Mouse (Mus musculus): Measurements from ENCODE around the gene Usp6nl. TPM values are rescaled to one million over a fixed set of nuclear protein-coding genes. Genes with fewer than 3 reads are reported as not detected.

The Usp6nl gene
- total and polyA plus RNA-seq, 2 experiments from 2014 or later, result 5.7 to 16.7 TPM

DNA sequence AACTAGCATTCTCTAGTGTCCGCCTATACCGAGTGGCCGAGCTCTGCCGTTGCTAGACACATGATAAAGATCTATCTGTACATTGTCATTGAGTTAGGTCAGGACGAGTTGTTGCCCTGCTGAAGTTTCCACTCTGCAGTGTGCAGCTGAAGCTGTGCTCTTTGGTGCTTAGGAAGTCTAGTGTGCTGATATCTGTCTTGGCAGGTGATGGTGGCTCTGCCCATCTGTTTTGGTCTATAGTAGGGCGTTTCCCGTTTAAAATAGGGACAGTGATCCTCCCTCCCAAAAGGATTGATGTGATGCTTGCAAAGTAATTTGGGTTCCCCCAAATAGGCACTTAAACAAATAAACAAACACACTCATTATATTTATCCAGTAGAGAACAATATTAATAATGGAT lies 82.2 kb downstream of the Usp6nl start:
- no peak overlapping the region for H3K4me2 ChIP-seq (ENCODE audit: low read depth, low read length, poor library complexity, severe bottlenecking)
- no peak for ATAC-seq (ENCODE audit: low FRiP score)
- WGBS, result 79% methylated on average over 7 of the region's 7 CpGs
- no peaks in the 10 kb centered on the region for H3K36me3 ChIP-seq (ENCODE audit: insufficient read depth, low read length)
- no peak overlapping the region for H3K4me3 ChIP-seq (ENCODE audit: low read depth, low read length)
- H3K9me3 ChIP-seq (ENCODE audit: low read length), result no peaks in the 10 kb centered on the region
- H3K4me1 ChIP-seq (ENCODE audit: insufficient read depth, low read length), result no peaks in the 10 kb centered on the region
- no peak for DNase-seq (ENCODE audit: low spot score)
- no peak for TF ChIP-seq CTCF (IDR thresholded peaks at IDR 0.05)
- H3K27me3 ChIP-seq (ENCODE audit: insufficient read depth, low read length), result no peaks in the 10 kb centered on the region
- H3K27ac ChIP-seq (ENCODE audit: low read depth, low read length), result no peak overlapping the region
- H3K9ac ChIP-seq (replicated peaks; ENCODE audit: low read length, poor library complexity, severe bottlenecking), result no peak overlapping the region

DNA sequence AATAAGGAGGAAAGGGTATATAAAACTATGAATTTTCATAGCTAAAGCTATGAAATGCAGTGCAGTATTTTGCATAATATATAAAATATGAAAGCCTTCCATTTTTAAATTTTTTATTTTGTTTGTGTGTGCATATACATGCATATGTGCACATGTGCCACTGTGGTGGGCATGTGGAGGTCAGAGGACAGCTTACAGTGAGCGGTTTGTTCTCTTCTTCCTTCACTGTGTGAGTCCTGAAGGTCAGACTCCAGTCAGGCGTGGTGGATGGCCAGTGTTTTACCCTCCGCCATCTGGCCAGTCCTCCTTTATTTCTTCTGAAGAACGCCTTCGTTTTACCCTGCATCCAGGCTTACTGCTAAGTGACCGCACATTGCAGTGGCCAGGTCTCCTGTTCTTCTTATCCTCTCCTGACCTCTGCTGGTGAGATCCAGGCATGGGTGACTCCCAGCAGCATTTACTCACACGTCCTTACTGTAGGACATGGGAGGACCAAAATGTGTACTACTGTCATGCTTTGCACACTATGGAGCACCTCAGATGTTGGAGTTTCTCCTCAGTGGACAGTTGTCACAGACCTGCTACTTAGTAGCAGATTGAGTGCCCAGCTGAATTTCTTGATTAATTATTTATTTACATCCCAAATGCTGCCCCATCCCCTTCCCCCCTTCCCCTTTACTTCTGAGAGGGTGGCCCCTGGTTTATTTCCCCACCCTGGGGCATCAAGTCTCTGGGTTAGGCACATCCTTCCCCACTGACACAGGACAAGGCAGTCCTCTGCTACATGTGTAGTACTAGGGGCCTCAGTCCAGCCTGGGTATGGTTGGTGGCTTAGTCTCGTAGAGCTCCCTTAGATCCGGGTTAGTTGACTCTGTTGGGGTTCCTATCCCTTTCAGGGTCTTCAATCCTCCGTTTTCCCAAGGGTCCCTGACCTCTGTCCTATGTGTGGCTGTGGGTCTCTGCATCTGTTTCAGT lies 82.9 kb downstream of the Usp6nl start:
- Histone ChIP-seq H3K9me3 (ENCODE audit: low read length) (no peaks in the 10 kb centered on the region), H3K9ac (replicated peaks; ENCODE audit: low read length, poor library complexity, severe bottlenecking) (no peak overlapping the region), H3K27me3 (ENCODE audit: insufficient read depth, low read length) (no peaks in the 10 kb centered on the region), H3K36me3 (ENCODE audit: insufficient read depth, low read length) (no peaks in the 10 kb centered on the region), H3K4me1 (ENCODE audit: insufficient read depth, low read length) (no peaks in the 10 kb centered on the region), H3K27ac (ENCODE audit: low read depth, low read length) (no peak overlapping the region), H3K4me2 (ENCODE audit: low read depth, low read length, poor library complexity, severe bottlenecking) (no peak overlapping the region), H3K4me3 (ENCODE audit: low read depth, low read length) (no peak overlapping the region)
- 29% methylated on average over 10 of the region's 10 CpGs for WGBS
- TF ChIP-seq CTCF (IDR thresholded peaks at IDR 0.05), result peak; percentile 97
- ATAC-seq (ENCODE audit: low FRiP score), result peak; percentile 87
- peak; percentile 94 for DNase-seq (ENCODE audit: low spot score)

- DNase-seq (ENCODE audit: low spot score) (no peak), ATAC-seq (ENCODE audit: low FRiP score) (no peak)
- TF ChIP-seq CTCF (IDR thresholded peaks at IDR 0.05), result no peak
- no peak overlapping the region for H3K4me3 ChIP-seq (ENCODE audit: low read depth, low read length)
- no peaks in the 10 kb centered on the region for H3K9me3 ChIP-seq (ENCODE audit: low read length)
- 89% methylated on average over 1 of the region's 1 CpGs for WGBS
- H3K9ac ChIP-seq (replicated peaks; ENCODE audit: low read length, poor library complexity, severe bottlenecking), result no peak overlapping the region
- no peaks in the 10 kb centered on the region for H3K27me3 ChIP-seq (ENCODE audit: insufficient read depth, low read length)
- H3K27ac ChIP-seq (ENCODE audit: low read depth, low read length), result no peak overlapping the region
- no peaks in the 10 kb centered on the region for H3K4me1 ChIP-seq (ENCODE audit: insufficient read depth, low read length)
- H3K4me2 ChIP-seq (ENCODE audit: low read depth, low read length, poor library complexity, severe bottlenecking), result no peak overlapping the region
- H3K36me3 ChIP-seq (ENCODE audit: insufficient read depth, low read length), result no peaks in the 10 kb centered on the region
Observed at GRCm38 (mm10) chr2:6407711-6408110, 85.2 kb downstream of the Usp6nl start.

GRCm38 (mm10) chr2:6412645-6413044 lies 90.2 kb downstream of the Usp6nl start:
- no peak for ATAC-seq (ENCODE audit: low FRiP score)
- Histone ChIP-seq H3K4me1 (ENCODE audit: insufficient read depth, low read length) (no peaks in the 10 kb centered on the region), H3K9ac (replicated peaks; ENCODE audit: low read length, poor library complexity, severe bottlenecking) (no peak overlapping the region), H3K9me3 (ENCODE audit: low read length) (no peaks in the 10 kb centered on the region), H3K4me3 (ENCODE audit: low read depth, low read length) (no peak overlapping the region), H3K4me2 (ENCODE audit: low read depth, low read length, poor library complexity, severe bottlenecking) (no peak overlapping the region), H3K27ac (ENCODE audit: low read depth, low read length) (no peak overlapping the region), H3K27me3 (ENCODE audit: insufficient read depth, low read length) (no peaks in the 10 kb centered on the region), H3K36me3 (ENCODE audit: insufficient read depth, low read length) (0 out of 2 replicates have a peak, but pooled peaks cover 4% of the 10 kb centered on the region)
- 85% methylated on average over 1 of the region's 1 CpGs for WGBS
- no peak for DNase-seq (ENCODE audit: low spot score)
- TF ChIP-seq CTCF (IDR thresholded peaks at IDR 0.05), result no peak

- TF ChIP-seq CTCF (IDR thresholded peaks at IDR 0.05), result no peak
- DNase-seq (ENCODE audit: low spot score), result no peak
- no peak for ATAC-seq (ENCODE audit: low FRiP score)
- H3K9me3 ChIP-seq (ENCODE audit: low read length), result no peaks in the 10 kb centered on the region
- no peak overlapping the region for H3K4me3 ChIP-seq (ENCODE audit: low read depth, low read length)
- H3K36me3 ChIP-seq (ENCODE audit: insufficient read depth, low read length), result 0 out of 2 replicates have a peak, but pooled peaks cover 5% of the 10 kb centered on the region
- WGBS, result 95% methylated on average over 2 of the region's 2 CpGs
- H3K9ac ChIP-seq (replicated peaks; ENCODE audit: low read length, poor library complexity, severe bottlenecking), result no peak overlapping the region
- H3K4me2 ChIP-seq (ENCODE audit: low read depth, low read length, poor library complexity, severe bottlenecking), result no peak overlapping the region
- H3K27me3 ChIP-seq (ENCODE audit: insufficient read depth, low read length), result no peaks in the 10 kb centered on the region
- H3K27ac ChIP-seq (ENCODE audit: low read depth, low read length), result no peak overlapping the region
- no peaks in the 10 kb centered on the region for H3K4me1 ChIP-seq (ENCODE audit: insufficient read depth, low read length)
Observed at GRCm38 (mm10) chr2:6413723-6414122, 91.3 kb downstream of the Usp6nl start.

DNA sequence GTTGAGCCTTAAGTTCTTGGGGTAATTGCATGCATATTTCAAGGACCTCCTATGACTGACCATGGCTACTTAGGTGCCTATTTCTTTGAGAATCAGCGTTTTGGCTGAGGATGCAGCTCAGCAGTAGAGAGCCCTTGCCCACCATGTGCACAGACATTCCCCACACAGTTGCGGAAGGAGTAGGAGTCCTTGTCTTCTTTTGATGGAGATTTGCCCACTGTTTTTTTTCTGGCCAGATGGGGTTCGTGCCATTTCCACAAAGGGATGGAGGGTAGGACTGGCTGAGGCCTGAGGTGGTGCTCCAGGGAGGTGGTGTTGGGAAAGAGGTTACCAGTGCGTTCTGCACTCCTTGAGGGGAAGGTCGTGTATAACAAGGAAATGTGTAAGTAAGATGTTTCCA lies 91.9 kb downstream of the Usp6nl start:
- H3K4me3 ChIP-seq (ENCODE audit: low read depth, low read length), result no peak overlapping the region
- H3K4me1 ChIP-seq (ENCODE audit: insufficient read depth, low read length), result no peaks in the 10 kb centered on the region
- WGBS, result 93% methylated on average over 5 of the region's 5 CpGs
- no peak overlapping the region for H3K4me2 ChIP-seq (ENCODE audit: low read depth, low read length, poor library complexity, severe bottlenecking)
- H3K27me3 ChIP-seq (ENCODE audit: insufficient read depth, low read length), result no peaks in the 10 kb centered on the region
- no peak overlapping the region for H3K9ac ChIP-seq (replicated peaks; ENCODE audit: low read length, poor library complexity, severe bottlenecking)
- no peak for TF ChIP-seq CTCF (IDR thresholded peaks at IDR 0.05)
- ATAC-seq (ENCODE audit: low FRiP score) (no peak), DNase-seq (ENCODE audit: low spot score) (no peak)
- 0 out of 2 replicates have a peak, but pooled peaks cover 6% of the 10 kb centered on the region for H3K36me3 ChIP-seq (ENCODE audit: insufficient read depth, low read length)
- H3K9me3 ChIP-seq (ENCODE audit: low read length), result no peaks in the 10 kb centered on the region
- H3K27ac ChIP-seq (ENCODE audit: low read depth, low read length), result no peak overlapping the region
